Mouse (Mus musculus) left cerebral cortex, adult 9 months (tissue): ENCODE results near the gene Myocd.

Experiments
- DNase-seq, 2 experiments: peaks; one replicate each; pipeline ENCODE4 v3.0.0; 2022; ENCODE audit warnings: low spot score in 2 of 2

Myocd gene

GRCm38 (mm10) chr11:65214954-65215629 lies 54.7 kb downstream of the Myocd start:
- peak; percentile 42 to 50 for DNase-seq

DNA sequence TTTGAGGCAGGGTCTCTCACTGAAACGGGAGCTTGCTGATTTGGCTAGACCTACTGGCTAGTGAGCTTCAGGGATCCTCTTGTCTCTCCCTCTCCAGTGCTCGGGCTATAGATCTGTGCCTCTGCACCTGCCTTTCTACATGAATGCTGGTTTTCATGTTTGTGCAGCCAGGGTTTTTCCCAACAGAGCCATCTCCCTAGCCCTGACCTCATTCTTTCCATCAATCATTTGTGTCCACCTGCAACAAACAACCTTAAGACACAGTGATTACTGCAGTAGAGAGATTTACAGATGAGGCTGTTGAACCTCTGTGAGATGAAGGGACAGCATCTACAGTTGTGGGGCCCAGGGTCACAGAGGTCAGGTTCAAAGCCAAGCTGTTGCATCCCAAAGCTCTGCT lies 56.0 kb downstream of the Myocd start:
- DNase-seq: no peak

DNA sequence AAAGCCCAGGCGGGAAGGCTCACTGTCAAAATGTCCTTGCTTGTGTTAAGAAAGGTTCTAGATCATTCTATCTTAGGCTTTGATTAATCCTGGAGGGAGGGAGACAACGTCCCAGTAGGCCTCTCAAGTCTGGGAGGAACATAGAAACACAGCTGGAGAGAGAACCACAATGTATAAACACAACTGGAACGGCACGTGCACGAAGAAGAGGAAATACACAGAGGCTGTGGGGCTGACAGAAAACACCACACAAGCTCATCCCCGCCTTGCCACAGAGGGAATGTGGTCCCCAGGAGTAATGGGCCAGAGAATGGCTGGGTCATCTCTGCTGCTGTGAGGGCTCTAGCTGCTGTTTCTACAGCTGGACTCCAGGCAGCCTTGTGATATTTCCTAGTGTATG lies 58.1 kb downstream of the Myocd start:
- DNase-seq: no peak

DNA sequence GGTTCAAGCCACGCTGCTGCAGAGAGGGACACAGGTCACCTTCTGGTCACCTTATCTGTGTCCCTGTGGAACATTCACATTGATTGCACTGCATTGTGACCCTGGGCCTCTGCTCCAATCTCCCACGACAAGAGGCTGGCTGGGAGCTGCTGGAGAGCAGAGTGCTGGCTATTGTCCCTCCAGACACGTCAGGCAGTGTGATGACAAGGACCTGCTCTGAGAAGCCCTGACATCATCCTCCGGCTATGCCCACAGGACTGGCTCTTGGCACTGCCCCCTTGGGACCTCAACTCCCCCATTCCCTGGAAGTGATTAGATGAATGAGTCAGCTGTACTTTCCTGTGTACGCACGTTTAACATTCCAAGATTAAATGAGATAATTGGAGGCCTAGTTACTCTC lies 60.3 kb downstream of the Myocd start:
- no peak for DNase-seq

DNA sequence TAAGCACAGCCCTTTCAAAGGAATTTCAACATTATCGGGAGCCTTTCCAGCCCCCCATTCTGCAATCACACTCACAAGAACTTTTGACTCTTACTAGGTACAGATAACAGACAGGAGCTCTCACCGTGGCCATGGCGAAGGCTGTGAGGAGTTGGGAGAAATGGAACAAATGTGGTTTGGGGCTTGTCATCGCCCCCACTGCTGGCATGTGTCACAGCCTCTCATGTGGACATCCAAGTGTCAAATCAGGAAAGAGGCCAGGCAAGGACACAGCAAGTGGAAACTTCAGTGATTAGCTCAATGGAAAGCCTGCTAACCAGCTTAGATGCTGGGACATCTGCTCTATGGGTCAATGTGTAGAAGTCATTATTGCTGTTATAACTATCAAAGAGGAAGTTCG lies 64.5 kb downstream of the Myocd start:
- DNase-seq: no peak

DNA sequence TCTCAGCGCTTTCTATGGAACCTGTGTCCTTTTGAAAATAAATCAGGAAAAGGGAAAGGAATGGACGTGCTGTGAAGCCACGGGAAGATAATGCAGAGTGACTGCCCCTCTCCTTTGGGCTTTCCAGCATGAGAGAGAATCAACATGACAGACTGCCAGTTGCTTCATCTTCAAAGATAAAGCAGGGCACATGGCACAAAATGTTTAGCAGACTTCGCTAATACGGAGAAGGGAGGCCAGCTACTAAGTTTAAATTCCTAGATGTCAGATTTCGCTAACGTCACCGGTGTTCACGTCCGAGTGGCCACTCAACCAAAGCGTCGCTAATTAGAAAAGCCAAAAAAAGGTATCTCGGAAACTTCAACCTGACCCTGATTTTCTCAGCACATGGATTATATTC lies 65.1 kb downstream of the Myocd start:
- no peak for DNase-seq

DNA sequence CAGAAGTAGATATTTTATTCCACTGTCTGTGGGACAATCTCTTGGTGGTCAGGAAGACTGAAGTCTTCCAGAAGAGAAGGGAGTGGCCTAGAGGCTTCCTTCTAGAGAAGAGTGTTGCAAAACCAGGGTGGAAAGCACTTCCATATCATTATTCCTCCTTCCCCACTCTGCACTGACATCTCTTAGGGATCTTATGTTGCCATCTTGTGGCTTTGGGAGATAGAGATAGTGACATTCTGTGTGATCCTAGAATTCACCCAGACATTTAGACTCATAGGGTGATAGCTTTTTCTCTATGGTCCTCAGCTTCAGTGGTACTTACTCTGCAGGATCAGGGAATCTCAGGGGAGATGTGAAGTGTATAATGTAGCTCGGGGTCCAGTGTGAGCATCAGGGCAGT lies 66.8 kb downstream of the Myocd start:
- DNase-seq: no peak

- no peak for DNase-seq
Measured at GRCm38 (mm10) chr11:65202236-65202635, 67.6 kb downstream of the Myocd start.

- no peak for DNase-seq
Measured at GRCm38 (mm10) chr11:65198026-65198425, 71.8 kb downstream of the Myocd start.

DNA sequence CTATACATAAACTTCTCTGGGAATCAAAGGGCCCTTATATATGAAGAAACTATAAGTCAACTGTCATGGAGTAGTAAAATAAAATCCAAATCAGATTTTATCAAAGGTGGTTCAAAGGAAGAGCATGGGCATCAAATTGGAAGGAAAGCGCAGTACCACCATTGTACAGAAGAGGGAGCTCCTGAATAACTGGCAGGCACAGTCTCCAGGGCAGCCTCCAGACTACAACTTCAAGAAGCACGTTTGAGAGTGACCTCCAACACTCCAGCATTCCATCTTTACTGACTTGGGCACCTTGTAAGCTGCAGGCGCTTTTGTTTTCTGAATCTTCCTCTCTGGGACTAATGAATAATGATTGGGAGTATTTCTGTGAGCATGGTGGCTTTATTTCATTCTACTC lies 72.5 kb downstream of the Myocd start:
- DNase-seq: peak in 1 of 2 experiments; percentile 83

GRCm38 (mm10) chr11:65186974-65187373 lies 82.8 kb downstream of the Myocd start:
- DNase-seq: no peak

DNA sequence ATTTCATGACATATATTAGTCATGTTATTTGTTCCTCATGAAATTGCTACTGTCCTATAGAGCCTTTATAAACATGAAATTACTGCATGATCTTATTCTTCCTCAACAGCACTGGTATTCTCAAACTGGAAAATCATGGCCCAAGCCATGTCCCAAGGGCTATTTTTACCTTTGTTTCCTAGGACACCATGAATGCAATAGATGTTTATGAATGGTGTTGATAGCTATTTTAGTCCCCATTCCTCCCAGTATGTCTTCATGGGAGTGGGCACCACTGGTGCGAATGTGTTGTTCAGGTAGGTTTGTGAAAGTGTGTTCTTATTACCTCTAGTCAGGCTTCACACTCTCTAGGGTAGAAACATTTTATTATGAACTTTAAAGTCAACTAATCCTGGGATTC lies 84.7 kb downstream of the Myocd start:
- no peak for DNase-seq

DNA sequence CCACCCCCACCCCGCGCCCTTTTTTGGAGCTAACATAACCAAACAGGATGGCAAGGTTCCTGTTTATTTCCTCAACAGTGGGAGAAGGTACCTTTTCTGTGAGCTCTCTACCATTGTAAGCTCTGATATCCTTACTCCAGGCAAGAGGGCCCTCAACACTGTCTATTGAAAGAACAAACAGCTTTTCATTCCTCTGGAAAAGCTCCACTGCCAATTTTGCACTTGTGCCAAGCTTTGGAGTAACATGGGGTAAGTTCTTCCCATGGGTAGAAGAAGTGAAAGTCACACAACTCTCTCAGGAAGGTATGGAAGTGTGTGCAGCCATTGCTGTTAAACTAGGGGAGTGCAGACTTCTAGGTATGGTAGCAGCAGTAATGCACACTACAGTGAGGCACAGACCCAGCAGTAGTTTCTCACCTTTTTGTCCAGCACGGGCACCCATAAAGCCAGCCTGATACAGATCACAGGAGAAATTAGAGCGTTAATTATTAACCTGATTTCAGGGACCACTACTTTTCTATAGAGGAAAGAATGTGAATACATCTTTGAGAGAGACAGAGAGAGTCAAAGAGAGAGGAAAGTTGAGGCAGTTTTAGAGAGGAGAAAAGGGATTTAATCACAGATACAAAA lies 99.6 kb downstream of the Myocd start:
- no peak for DNase-seq

GRCm38 (mm10) chr11:65162767-65163120 lies 107.0 kb downstream of the Myocd start, which contains the start of gene Arhgap44:
Gene Arhgap44 (minus strand): TSS chr11:65162961.
- peak in 1 of 2 experiments; percentile 67 for DNase-seq

- peak in 1 of 2 experiments; percentile 33 for DNase-seq
Measured at GRCm38 (mm10) chr11:65161881-65162766, 107.7 kb downstream of the Myocd start.

DNA sequence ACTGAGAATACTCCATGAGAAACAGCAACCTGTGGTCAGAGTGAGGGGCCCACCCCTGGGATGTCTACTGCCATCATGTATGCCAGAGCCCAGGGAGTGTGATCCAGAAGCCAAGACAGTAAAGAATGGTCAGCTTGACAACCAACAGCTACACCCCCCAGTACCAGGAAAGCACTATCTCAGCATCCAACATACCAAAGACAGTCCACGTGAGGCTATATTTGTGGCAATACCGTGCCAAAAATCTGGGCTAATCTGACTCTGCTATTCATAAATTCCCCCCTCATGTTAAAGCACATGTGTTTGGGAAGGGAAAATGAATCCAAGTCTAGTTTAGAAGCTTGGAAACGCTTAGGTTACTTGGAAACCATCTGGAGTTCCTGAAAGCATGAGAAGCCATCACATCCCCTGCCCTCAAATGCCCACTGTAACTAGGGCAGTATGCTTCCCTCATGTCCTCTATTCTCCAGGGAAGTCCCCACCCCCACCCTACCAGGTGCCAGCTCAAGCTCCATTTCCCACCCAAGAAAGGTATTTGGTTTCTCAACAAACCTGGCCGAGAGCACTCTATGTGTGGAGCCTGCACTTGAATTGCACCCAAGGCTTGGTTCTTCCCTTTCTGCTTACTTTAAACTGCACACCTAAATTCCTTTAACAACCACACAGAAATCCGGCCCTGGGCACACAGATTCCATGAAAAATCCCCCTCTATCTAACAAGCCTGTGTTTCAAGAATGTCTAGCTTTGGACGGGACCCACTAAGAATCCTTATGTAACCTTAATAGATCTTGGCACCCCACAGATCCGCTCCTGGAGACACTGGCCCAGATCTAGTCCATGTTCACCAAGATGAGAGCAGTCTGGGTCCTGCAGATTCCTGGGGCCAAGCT lies 108.6 kb downstream of the Myocd start:
- DNase-seq: peak in 1 of 2 experiments; percentile 30

- DNase-seq: no peak
Measured at GRCm38 (mm10) chr11:65159791-65160190, 110.0 kb downstream of the Myocd start, which contains the start of gene 1700086D15Rik. Gene 1700086D15Rik (minus strand): TSS chr11:65159891.

DNA sequence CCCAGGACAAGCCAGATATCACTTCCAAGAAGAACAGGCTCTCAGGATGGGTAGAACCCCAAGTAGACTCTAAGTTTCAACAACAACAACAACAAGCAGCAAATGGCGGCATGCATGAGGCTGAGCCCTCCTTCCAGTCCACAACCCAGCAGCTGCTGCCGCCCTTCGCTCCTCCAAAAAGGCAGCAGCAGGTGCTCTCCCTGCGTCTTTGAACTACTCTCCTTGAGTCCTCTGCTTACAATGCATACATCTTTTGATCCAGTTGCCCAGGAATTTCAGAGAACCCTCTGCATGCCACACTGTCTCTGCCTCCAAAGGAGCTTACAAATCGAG lies 111.2 kb downstream of the Myocd start:
- DNase-seq: no peak

- peak in 1 of 2 experiments; percentile 31 for DNase-seq
Measured at GRCm38 (mm10) chr11:65157966-65158657, 111.7 kb downstream of the Myocd start.

DNA sequence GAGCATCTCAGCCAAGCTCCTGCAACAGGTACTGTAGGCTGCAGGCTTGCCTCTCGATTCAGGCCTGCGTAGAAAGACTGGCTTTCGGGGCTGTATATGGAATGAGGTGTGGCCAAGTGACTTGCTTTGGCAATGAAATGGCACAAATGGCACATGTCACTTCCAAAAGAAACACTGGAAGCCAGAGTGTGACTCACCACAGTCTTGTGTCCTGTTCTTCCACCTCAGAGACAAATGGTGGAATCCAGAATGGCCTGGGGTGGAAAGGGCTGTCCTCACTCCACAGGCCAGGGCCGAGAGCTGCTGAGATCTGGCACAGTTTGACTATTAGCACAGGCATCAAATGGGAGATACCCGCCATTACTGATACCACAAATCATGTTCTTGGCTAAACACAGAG lies 116.8 kb downstream of the Myocd start:
- no peak for DNase-seq

GRCm38 (mm10) chr11:65148441-65148840 lies 121.3 kb downstream of the Myocd start:
- no peak for DNase-seq
